Mouse (Mus musculus) heart, adult 2 months (tissue): ENCODE data around the gene Sesn1.

Experiments used
- CTCF ChIP-seq: fragments of 200-600 bp; IDR thresholded peaks from 2 replicates; pipeline ENCODE4 v1.8.1; 2022; ENCODE audit warnings: antibody characterized with exemption, mild to moderate bottlenecking, moderate library complexity
- POLR2A ChIP-seq: fragments of 200-500 bp; IDR thresholded peaks from 2 replicates; pipeline ENCODE4 v1.6.1; 2011; ENCODE audit warnings: mild to moderate bottlenecking, low read depth, low read length, control low read depth; ENCODE audit not compliant: insufficient read depth

DNA sequence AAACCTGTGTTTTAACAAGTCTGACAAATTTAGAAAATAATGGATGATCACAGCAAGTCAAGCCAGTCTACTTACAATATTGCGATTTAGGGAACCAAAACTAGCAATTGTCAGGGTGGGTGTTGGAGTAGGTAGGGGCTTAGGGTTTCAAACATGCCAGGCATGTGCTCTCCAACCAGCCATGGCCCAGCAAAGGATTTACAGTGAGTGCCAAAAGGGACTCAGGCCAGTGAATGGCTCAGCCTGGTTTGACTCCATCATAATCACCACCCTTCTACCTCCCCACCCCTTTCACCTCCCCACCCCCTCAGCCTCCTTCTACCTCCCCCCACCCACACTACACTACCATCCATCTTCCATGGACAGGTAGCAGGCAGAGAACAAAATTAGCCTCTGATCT lies 69.9 kb downstream of the Sesn1 start:
- TF ChIP-seq CTCF (no peak), POLR2A (no peak)
